Comparison of ENCODE assay signal across 19 mouse cellular contexts in the genomic region with DNA sequence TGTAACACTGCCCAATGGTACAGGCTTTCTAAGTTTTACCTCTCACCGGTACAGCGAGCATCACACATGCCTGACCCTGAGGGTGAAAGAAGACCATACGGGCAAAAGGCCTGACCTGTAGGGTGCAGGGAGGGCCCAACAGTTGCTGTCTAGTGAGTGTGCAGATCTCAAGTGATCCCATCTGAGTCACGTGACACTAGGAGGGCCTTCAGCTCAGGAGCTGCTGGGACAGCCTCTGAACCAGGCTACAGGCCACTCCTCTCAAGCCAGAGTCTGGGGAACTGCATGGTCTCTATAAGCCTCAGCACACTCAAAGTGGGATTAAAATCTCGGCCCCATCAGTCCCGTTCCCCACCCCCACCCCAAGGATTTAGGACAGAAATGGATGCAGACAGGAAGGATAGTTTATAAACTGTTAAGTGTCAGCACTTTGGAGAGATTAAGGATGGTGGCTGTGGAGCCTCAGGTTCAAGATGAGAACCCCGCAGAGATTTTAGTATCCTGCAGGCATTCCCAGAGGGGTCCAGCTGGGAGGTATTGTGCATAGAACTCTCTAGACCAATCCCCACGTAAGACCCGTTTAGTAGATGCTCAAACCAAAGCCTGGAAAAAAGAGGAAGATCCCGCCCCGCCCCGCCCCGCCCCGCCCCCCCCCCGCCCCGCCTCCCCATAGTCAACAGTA. TPM values are rescaled to one million over a fixed set of nuclear protein-coding genes. Genes with fewer than 3 reads are reported as not detected.
A peak's percentile ranks its signal among the peaks of the same experiment; 100 is the strongest.
DNase-seq lines count a peak whose midpoint lies in the region; ATAC-seq and TF ChIP-seq lines count a peak whose summit lies in the region.
"Had no signal": no experiment of that assay in that cellular context is flagged by ENCODE, and none has a peak within 500 bp of the region (broad histone marks: within the 10 kb centered on the region; RNA-seq: fewer than 3 reads in every experiment).

No protein-coding gene starts in this region.

- no peak overlapping the region for H3K9ac ChIP-seq in hindbrain, postnatal 0 days (replicated peaks; ENCODE audit: low read length)
- no peak overlapping the region for H3K9ac ChIP-seq in stomach, embryonic 14.5 days (replicated peaks; ENCODE audit: low read depth, low read length)
- H3K9ac ChIP-seq in stomach, postnatal 0 days (ENCODE audit: low read length): no peak overlapping the region
- no peak overlapping the region for H3K9ac ChIP-seq in intestine, embryonic 15.5 days
- H3K9ac ChIP-seq: embryonic facial prominence, embryonic 13.5 days; hindbrain, embryonic 14.5 days; liver, postnatal 0 days; neural tube, embryonic 12.5 days had no signal

- no peak for ATAC-seq in hindbrain, postnatal 0 days
- ATAC-seq in stomach, embryonic 14.5 days (ENCODE audit: insufficient number of reproducible peaks, insufficient read depth, low FRiP score, low read depth): peak; percentile 19; the same call in 1 of the 2 replicates
- ATAC-seq in stomach, postnatal 0 days (ENCODE audit: low FRiP score, low TSS enrichment): no peak
- peak; percentile 48; the same call in 1 of the 2 replicates for ATAC-seq in intestine, embryonic 15.5 days
- ATAC-seq: liver, postnatal 0 days had no signal

- H3K27me3 ChIP-seq in hindbrain, embryonic 10.5 days (ENCODE audit: insufficient read depth, poor library complexity, severe bottlenecking): 0 out of 2 replicates have a peak, but pooled peaks cover 6% of the 10 kb centered on the region
- no peaks in the 10 kb centered on the region for H3K27me3 ChIP-seq in hindbrain, postnatal 0 days (ENCODE audit: insufficient read depth, low read length)
- H3K27me3 ChIP-seq in stomach, embryonic 14.5 days (ENCODE audit: control insufficient read depth, insufficient read depth, low read length): no peaks in the 10 kb centered on the region
- H3K27me3 ChIP-seq in stomach, postnatal 0 days (ENCODE audit: control insufficient read depth, insufficient read depth, low read length): no peaks in the 10 kb centered on the region
- no peaks in the 10 kb centered on the region for H3K27me3 ChIP-seq in intestine, embryonic 15.5 days (replicated peaks)
- H3K27me3 ChIP-seq: embryonic facial prominence, embryonic 13.5 days; neural tube, embryonic 12.5 days had no signal

- DNase-seq in hindbrain, embryonic 10.5 days (ENCODE audit: low spot score): peak; percentile 12
- DNase-seq in hindbrain, postnatal 0 days (ENCODE audit: low spot score): no peak
- no peak for DNase-seq in stomach, postnatal 0 days (ENCODE audit: low spot score)
- no peak for DNase-seq in gastrocnemius, adult 8-10 months (ENCODE audit: low spot score in 2 of 2)
- no peak for DNase-seq in layer of hippocampus, adult 9-11 months
- no peak for DNase-seq in cerebellum, postnatal 10 days
- DNase-seq: cerebellum, postnatal 14 days; heart, postnatal 10 days; kidney, adult 9 months; liver; liver, postnatal 0 days; thymus, adult 2 months had no signal

- H3K9me3 ChIP-seq in hindbrain, embryonic 10.5 days: no peaks in the 10 kb centered on the region
- no peaks in the 10 kb centered on the region for H3K9me3 ChIP-seq in hindbrain, postnatal 0 days (ENCODE audit: low read length)
- no peaks in the 10 kb centered on the region for H3K9me3 ChIP-seq in stomach, embryonic 14.5 days (ENCODE audit: control insufficient read depth, low read depth, low read length)
- no peaks in the 10 kb centered on the region for H3K9me3 ChIP-seq in stomach, postnatal 0 days (ENCODE audit: control insufficient read depth, low read length)
- H3K9me3 ChIP-seq in intestine, embryonic 15.5 days: no peaks in the 10 kb centered on the region
- H3K9me3 ChIP-seq: embryonic facial prominence, embryonic 13.5 days; neural tube, embryonic 12.5 days had no signal

- H3K27ac ChIP-seq in hindbrain, embryonic 10.5 days: peak overlapping the region; percentile 72; the same call in 1 of the 2 replicates
- no peak overlapping the region for H3K27ac ChIP-seq in hindbrain, postnatal 0 days
- peak overlapping the region; percentile 16; the same call in 1 of the 2 replicates for H3K27ac ChIP-seq in stomach, embryonic 14.5 days (ENCODE audit: low read length)
- H3K27ac ChIP-seq in stomach, postnatal 0 days (replicated peaks): no peak overlapping the region
- H3K27ac ChIP-seq in intestine, embryonic 15.5 days: no peak overlapping the region
- H3K27ac ChIP-seq: embryonic facial prominence, embryonic 13.5 days; hindbrain, embryonic 14.5 days; macrophage; neural tube, embryonic 12.5 days had no signal

- H3K4me2 ChIP-seq in hindbrain, postnatal 0 days (ENCODE audit: low read depth, low read length): no peak overlapping the region
- H3K4me2 ChIP-seq in stomach, embryonic 14.5 days (replicated peaks; ENCODE audit: low read depth, low read length): no peak overlapping the region
- no peak overlapping the region for H3K4me2 ChIP-seq in stomach, postnatal 0 days (replicated peaks; ENCODE audit: low read depth)
- H3K4me2 ChIP-seq in intestine, embryonic 15.5 days (replicated peaks): no peak overlapping the region
- H3K4me2 ChIP-seq: embryonic facial prominence, embryonic 13.5 days; hindbrain, embryonic 14.5 days; neural tube, embryonic 12.5 days had no signal

- no peak for TF ChIP-seq CTCF in hindbrain, postnatal 0 days (IDR thresholded peaks at IDR 0.05; ENCODE audit: low read depth)
- TF ChIP-seq CTCF in stomach, postnatal 0 days (IDR thresholded peaks at IDR 0.05; ENCODE audit: low read depth): no peak

- H3K4me1 ChIP-seq in hindbrain, embryonic 10.5 days (replicated peaks): peaks cover 58% of the 10 kb centered on the region
- H3K4me1 ChIP-seq in hindbrain, postnatal 0 days (ENCODE audit: insufficient read depth, low read length): no peaks in the 10 kb centered on the region
- H3K4me1 ChIP-seq in stomach, embryonic 14.5 days (ENCODE audit: control insufficient read depth, insufficient read depth, low read length): no peaks in the 10 kb centered on the region
- H3K4me1 ChIP-seq in stomach, postnatal 0 days (replicated peaks; ENCODE audit: control insufficient read depth, insufficient read depth): no peaks in the 10 kb centered on the region
- peaks cover 13% of the 10 kb centered on the region; the same call in 1 of the 2 replicates for H3K4me1 ChIP-seq in intestine, embryonic 15.5 days (replicated peaks)

- no peak for TF ChIP-seq EP300 in stomach, postnatal 0 days (optimal IDR thresholded peaks at IDR 0.05)

- 17% methylated on average over 16 of the region's 16 CpGs for WGBS in hindbrain, embryonic 10.5 days
- WGBS in hindbrain, postnatal 0 days: 28% methylated on average over 13 of the region's 16 CpGs
- WGBS in stomach, embryonic 14.5 days: 16% methylated on average over 16 of the region's 16 CpGs
- 24% methylated on average over 14 of the region's 16 CpGs for WGBS in stomach, postnatal 0 days
- 21% methylated on average over 16 of the region's 16 CpGs for WGBS in intestine, embryonic 15.5 days

- peak overlapping the region; percentile 21 for H3K4me3 ChIP-seq in hindbrain, embryonic 10.5 days
- H3K4me3 ChIP-seq in hindbrain, postnatal 0 days (ENCODE audit: low read length): no peak overlapping the region
- H3K4me3 ChIP-seq in stomach, embryonic 14.5 days (ENCODE audit: low read depth, low read length): no peak overlapping the region
- no peak overlapping the region for H3K4me3 ChIP-seq in stomach, postnatal 0 days (ENCODE audit: low read depth, low read length)
- H3K4me3 ChIP-seq in intestine, embryonic 15.5 days (replicated peaks): no peak overlapping the region
- H3K4me3 ChIP-seq: embryonic facial prominence, embryonic 13.5 days; heart, embryonic 10.5 days; neural tube, embryonic 12.5 days had no signal

- H3K36me3 ChIP-seq in hindbrain, embryonic 10.5 days: no peaks in the 10 kb centered on the region
- no peaks in the 10 kb centered on the region for H3K36me3 ChIP-seq in hindbrain, postnatal 0 days (ENCODE audit: insufficient read depth, low read length)
- H3K36me3 ChIP-seq in stomach, embryonic 14.5 days (ENCODE audit: control insufficient read depth, insufficient read depth, low read length): no peaks in the 10 kb centered on the region
- H3K36me3 ChIP-seq in stomach, postnatal 0 days (ENCODE audit: control insufficient read depth, insufficient read depth, low read length): no peaks in the 10 kb centered on the region
- no peaks in the 10 kb centered on the region for H3K36me3 ChIP-seq in intestine, embryonic 15.5 days
- H3K36me3 ChIP-seq: embryonic facial prominence, embryonic 13.5 days; heart, embryonic 10.5 days; neural tube, embryonic 12.5 days had no signal

RNA-seq across cellular contexts. Expression of a gene that starts 40.6 kb away (rescaled TPM):
- 1.9 and 2.5 TPM in 2 replicates for polyA plus RNA-seq in hindbrain, embryonic 10.5 days (2016; fragmentation: Nextera tagmentation; extraction: Ambion mirVana)
- total RNA-seq in hindbrain, postnatal 0 days (2014; rRNA removed): 2.5 and 4.2 TPM in 2 replicates
- polyA plus RNA-seq in hindbrain, postnatal 0 days (2015; fragmentation: Nextera tagmentation; extraction: Ambion mirVana): 1.6 and 1.7 TPM in 2 replicates
- 2.3 and 2.6 TPM in 2 replicates for polyA plus RNA-seq in stomach, embryonic 14.5 days (2014; fragmentation: Nextera tagmentation; extraction: Ambion mirVana)
- polyA plus RNA-seq in stomach, postnatal 0 days (2015; fragmentation: Nextera tagmentation; extraction: Ambion mirVana): 2.3 and 3.3 TPM in 2 replicates
- 6.9 and 7.1 TPM in 2 replicates for polyA plus RNA-seq in intestine, embryonic 15.5 days (2015; fragmentation: Nextera tagmentation; extraction: Ambion mirVana)
- 1 to 10 TPM in 1 of 4 experiments, under 1 TPM in 3; 0.59 to 1.1 (median 0.75) TPM for total RNA-seq in gastrocnemius, adult 8-10 months (2022)
- polyA plus RNA-seq: macrophage had no signal

Comparison
In these comparisons a context has a peak if more than half of its experiments do, and no peak if none do; other contexts are left out.
1. H3K27ac ChIP-seq: peak in hindbrain, embryonic 10.5 days (single experiment) and stomach, embryonic 14.5 days (single experiment); none in hindbrain, postnatal 0 days (single experiment), stomach, postnatal 0 days (single experiment) and intestine, embryonic 15.5 days (single experiment).
2. ATAC-seq: peak in stomach, embryonic 14.5 days (single experiment) and intestine, embryonic 15.5 days (single experiment); none in hindbrain, postnatal 0 days (single experiment) and stomach, postnatal 0 days (single experiment).